Mouse (Mus musculus): ENCODE measurements around the gene Hist1h4f. TPM values are rescaled to one million over a fixed set of nuclear protein-coding genes. Genes with fewer than 3 reads are reported as not detected.

The Hist1h4f gene
- polyA plus RNA-seq, 1 experiment: 25.6 TPM

GRCm38 (mm10) chr13:23524654-23525053, 26.8 kb downstream of the Hist1h4f start:
- DNase-seq (ENCODE audit: low read depth): peak; percentile 94
- TF ChIP-seq CTCF (IDR thresholded peaks at IDR 0.05; ENCODE audit: borderline replicate concordance, extremely low read depth, insufficient read depth, insufficient read length) (peak; percentile 84; the same call in 1 of the 2 replicates), POLR2A (IDR thresholded peaks at IDR 0.05; ENCODE audit: borderline replicate concordance, extremely low read depth, insufficient read depth, insufficient read length, poor library complexity, severe bottlenecking) (no peak)

DNA sequence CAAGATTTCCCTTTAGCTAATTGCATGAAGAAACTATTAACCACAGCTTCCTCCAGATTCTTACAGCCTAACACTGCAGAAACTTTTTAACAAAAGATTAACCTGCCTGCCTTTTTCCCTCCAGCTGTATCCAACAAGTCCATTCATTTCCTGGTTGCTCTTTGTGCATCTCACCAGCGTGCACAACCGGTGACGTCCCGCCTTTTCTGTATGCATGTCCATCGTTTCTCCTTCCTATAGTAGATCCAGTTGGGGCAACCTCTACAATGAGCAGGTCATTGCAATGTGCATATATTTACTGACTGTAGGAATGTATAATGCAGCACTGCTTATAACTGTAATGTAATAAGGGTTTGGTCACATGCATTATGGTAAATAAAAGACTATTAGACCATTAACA, 27.5 kb downstream of the Hist1h4f start:
- DNase-seq (ENCODE audit: low read depth): no peak

DNA sequence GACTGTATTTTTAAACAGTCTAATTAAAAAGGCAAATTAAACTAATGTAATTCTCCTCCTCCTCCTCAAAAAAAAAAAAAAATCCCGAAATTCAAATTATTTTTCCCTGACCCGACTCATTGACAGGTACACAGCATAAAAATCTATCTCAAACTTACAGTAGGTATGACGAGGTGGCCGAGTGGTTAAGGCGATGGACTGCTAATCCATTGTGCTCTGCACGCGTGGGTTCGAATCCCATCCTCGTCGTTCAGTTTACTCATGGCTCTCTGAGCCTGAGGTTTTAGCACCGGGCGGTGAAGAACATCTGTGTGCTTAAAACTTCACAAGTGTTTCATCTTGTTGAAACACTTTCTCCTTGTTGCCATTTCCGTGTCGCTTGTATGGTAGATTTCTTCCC, 29.7 kb downstream of the Hist1h4f start:
- TF ChIP-seq POLR2A (IDR thresholded peaks at IDR 0.05; ENCODE audit: borderline replicate concordance, extremely low read depth, insufficient read depth, insufficient read length, poor library complexity, severe bottlenecking) (no peak), CTCF (IDR thresholded peaks at IDR 0.05; ENCODE audit: borderline replicate concordance, extremely low read depth, insufficient read depth, insufficient read length) (no peak)
- peak; percentile 73 for DNase-seq (ENCODE audit: low read depth)

More for the DNA sequence above, 27.5 kb downstream of the Hist1h4f start:
- TF ChIP-seq CTCF (IDR thresholded peaks at IDR 0.05; ENCODE audit: borderline replicate concordance, extremely low read depth, insufficient read depth, insufficient read length): no peak
- no peak for TF ChIP-seq POLR2A (IDR thresholded peaks at IDR 0.05; ENCODE audit: borderline replicate concordance, extremely low read depth, insufficient read depth, insufficient read length, poor library complexity, severe bottlenecking)

GRCm38 (mm10) chr13:23519416-23519815, 32.0 kb downstream of the Hist1h4f start:
- peak; percentile 77 for DNase-seq (ENCODE audit: low read depth)
- TF ChIP-seq CTCF (IDR thresholded peaks at IDR 0.05; ENCODE audit: borderline replicate concordance, extremely low read depth, insufficient read depth, insufficient read length) (no peak), POLR2A (IDR thresholded peaks at IDR 0.05; ENCODE audit: borderline replicate concordance, extremely low read depth, insufficient read depth, insufficient read length, poor library complexity, severe bottlenecking) (no peak)

- no peak for TF ChIP-seq POLR2A (IDR thresholded peaks at IDR 0.05; ENCODE audit: borderline replicate concordance, extremely low read depth, insufficient read depth, insufficient read length, poor library complexity, severe bottlenecking)
- no peak for TF ChIP-seq CTCF (IDR thresholded peaks at IDR 0.05; ENCODE audit: borderline replicate concordance, extremely low read depth, insufficient read depth, insufficient read length)
- peak; percentile 83 for DNase-seq (ENCODE audit: low read depth)
Observed at GRCm38 (mm10) chr13:23518885-23519284, 32.6 kb downstream of the Hist1h4f start.

GRCm38 (mm10) chr13:23518295-23518603, 33.2 kb downstream of the Hist1h4f start:
- no peak for DNase-seq (ENCODE audit: low read depth)
- TF ChIP-seq CTCF (IDR thresholded peaks at IDR 0.05; ENCODE audit: borderline replicate concordance, extremely low read depth, insufficient read depth, insufficient read length): no peak
- TF ChIP-seq POLR2A (IDR thresholded peaks at IDR 0.05; ENCODE audit: borderline replicate concordance, extremely low read depth, insufficient read depth, insufficient read length, poor library complexity, severe bottlenecking): no peak

DNA sequence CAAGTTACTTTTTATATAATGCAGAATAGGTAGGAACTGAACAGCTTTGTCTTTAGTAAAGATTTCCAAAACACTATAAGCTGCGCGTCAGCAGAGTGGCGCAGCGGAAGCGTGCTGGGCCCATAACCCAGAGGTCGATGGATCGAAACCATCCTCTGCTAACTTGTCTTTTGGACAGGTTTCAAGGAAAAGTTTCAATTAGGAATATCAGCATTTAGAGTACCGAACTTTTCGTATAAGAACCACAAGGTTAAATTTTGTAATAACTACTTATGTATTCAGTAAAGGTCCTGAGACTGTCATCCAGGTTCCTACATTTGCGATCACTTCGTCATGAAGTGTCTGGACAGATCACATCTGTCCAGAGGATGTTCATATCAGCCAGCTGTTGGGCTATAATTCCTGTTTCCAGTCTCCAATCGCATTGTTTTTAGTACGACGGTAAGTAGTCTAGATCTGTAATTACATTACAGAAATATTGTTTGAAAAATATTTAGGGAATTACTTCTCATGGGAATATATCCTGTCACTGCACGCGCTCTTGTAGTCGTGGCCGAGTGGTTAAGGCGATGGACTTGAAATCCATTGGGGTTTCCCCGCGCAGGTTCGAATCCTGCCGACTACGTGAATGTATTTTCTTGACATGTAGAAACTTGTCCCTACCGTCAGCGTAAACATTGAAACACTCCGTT, 33.7 kb downstream of the Hist1h4f start:
- DNase-seq (ENCODE audit: low read depth): peak; percentile 92
- TF ChIP-seq POLR2A (IDR thresholded peaks at IDR 0.05; ENCODE audit: borderline replicate concordance, extremely low read depth, insufficient read depth, insufficient read length, poor library complexity, severe bottlenecking) (no peak), CTCF (IDR thresholded peaks at IDR 0.05; ENCODE audit: borderline replicate concordance, extremely low read depth, insufficient read depth, insufficient read length) (no peak)

GRCm38 (mm10) chr13:23516822-23517602, 34.4 kb downstream of the Hist1h4f start:
- TF ChIP-seq POLR2A (IDR thresholded peaks at IDR 0.05; ENCODE audit: borderline replicate concordance, extremely low read depth, insufficient read depth, insufficient read length, poor library complexity, severe bottlenecking) (no peak), CTCF (IDR thresholded peaks at IDR 0.05; ENCODE audit: borderline replicate concordance, extremely low read depth, insufficient read depth, insufficient read length) (no peak)
- DNase-seq (ENCODE audit: low read depth): peak; percentile 89

DNA sequence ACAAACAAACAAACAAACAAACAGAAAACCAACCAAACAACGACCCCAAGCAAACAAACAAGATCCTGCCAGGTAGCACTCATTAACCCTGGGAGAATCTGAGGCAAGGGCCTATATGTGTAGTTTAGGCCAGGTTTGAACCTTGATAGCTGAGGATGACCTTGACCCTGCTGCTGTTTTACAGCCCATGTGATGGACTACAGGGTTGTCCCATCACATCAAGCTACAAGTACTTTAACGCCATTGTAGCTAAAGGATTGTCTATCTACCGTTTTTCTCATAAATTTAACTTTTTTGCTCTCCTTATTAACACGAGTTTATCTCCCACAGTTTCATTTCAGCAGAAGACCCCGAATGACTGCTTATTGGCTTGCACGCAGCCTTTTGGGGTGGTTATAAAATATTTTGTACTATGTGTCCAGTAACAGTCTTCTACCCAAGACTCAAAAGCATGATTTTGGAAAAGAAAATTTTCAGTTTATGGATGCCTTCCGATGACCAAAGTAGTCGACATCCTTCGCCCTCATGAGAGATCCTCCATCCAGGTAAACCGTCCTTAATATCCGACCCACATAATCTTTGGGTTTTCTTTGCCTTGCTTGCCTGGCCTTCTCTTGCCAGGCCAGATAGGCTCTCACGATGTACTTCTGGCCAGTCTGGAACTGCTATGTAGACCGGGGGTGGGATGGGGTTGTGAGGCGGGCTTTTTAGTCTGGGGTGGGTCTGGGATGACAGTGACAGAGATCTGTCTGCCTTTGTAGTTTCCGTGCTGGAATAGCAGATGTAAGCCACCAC, 35.4 kb downstream of the Hist1h4f start:
- TF ChIP-seq POLR2A (IDR thresholded peaks at IDR 0.05; ENCODE audit: borderline replicate concordance, extremely low read depth, insufficient read depth, insufficient read length, poor library complexity, severe bottlenecking) (no peak), CTCF (IDR thresholded peaks at IDR 0.05; ENCODE audit: borderline replicate concordance, extremely low read depth, insufficient read depth, insufficient read length) (no peak)
- no peak for DNase-seq (ENCODE audit: low read depth)

- TF ChIP-seq POLR2A (IDR thresholded peaks at IDR 0.05; ENCODE audit: borderline replicate concordance, extremely low read depth, insufficient read depth, insufficient read length, poor library complexity, severe bottlenecking) (no peak), CTCF (IDR thresholded peaks at IDR 0.05; ENCODE audit: borderline replicate concordance, extremely low read depth, insufficient read depth, insufficient read length) (no peak)
Observed at GRCm38 (mm10) chr13:23515281-23515680, 36.2 kb downstream of the Hist1h4f start.

GRCm38 (mm10) chr13:23513517-23513916, 37.9 kb downstream of the Hist1h4f start:
- no peak for DNase-seq (ENCODE audit: low read depth)
- no peak for TF ChIP-seq CTCF (IDR thresholded peaks at IDR 0.05; ENCODE audit: borderline replicate concordance, extremely low read depth, insufficient read depth, insufficient read length)
- no peak for TF ChIP-seq POLR2A (IDR thresholded peaks at IDR 0.05; ENCODE audit: borderline replicate concordance, extremely low read depth, insufficient read depth, insufficient read length, poor library complexity, severe bottlenecking)

More at GRCm38 (mm10) chr13:23515281-23515680, 36.2 kb downstream of the Hist1h4f start:
- DNase-seq (ENCODE audit: low read depth): no peak
